Mouse (Mus musculus) lung, embryonic 14.5 days (tissue): ENCODE data around the gene Scfd2. TPM values are rescaled to one million over a fixed set of nuclear protein-coding genes. Genes with fewer than 3 reads are reported as not detected.

Experiments used
- ATAC-seq: fragments of 200-750 bp; cut with Nextera tagmentation; 2 replicates; pipeline ENCODE4 v1.8.0; 2017; ENCODE audit warnings: mild to moderate bottlenecking, moderate TSS enrichment, moderate library complexity; ENCODE audit not compliant: insufficient read depth
- DNase-seq: peaks from one replicate; pipeline ENCODE4 v3.0.0-alpha.2; 2015
- H3K27ac ChIP-seq: fragments of 300-500 bp; sonication (generic); 2 replicates; pipeline ENCODE4 v1.5.1; 2014; ENCODE audit warnings: low read depth, mild to moderate bottlenecking, moderate library complexity
- H3K27me3 ChIP-seq: fragments of 300-500 bp; sonication (generic); 2 replicates; pipeline ENCODE4 v1.6.1; 2014; ENCODE audit warnings: low read length, control low read depth; ENCODE audit not compliant: insufficient read depth
- H3K36me3 ChIP-seq: fragments of 300-500 bp; sonication (generic); 2 replicates; pipeline ENCODE4 v1.6.1; 2014; ENCODE audit warnings: control low read depth; ENCODE audit not compliant: insufficient read depth
- H3K4me1 ChIP-seq: fragments of 300-500 bp; sonication (generic); 2 replicates; pipeline ENCODE4 v1.6.1; 2014; ENCODE audit warnings: antibody characterized with exemption, control low read depth; ENCODE audit not compliant: insufficient read depth
- H3K4me2 ChIP-seq: fragments of 300-500 bp; sonication (generic); 2 replicates; pipeline ENCODE4 v1.6.1; 2014; ENCODE audit warnings: mild to moderate bottlenecking
- H3K4me3 ChIP-seq: fragments of 300-500 bp; sonication (generic); 2 replicates; pipeline ENCODE4 v1.5.1; 2014; ENCODE audit warnings: low read depth, low read length
- H3K9ac ChIP-seq: fragments of 300-500 bp; sonication (generic); 2 replicates; pipeline ENCODE4 v1.6.1; 2014
- H3K9me3 ChIP-seq: fragments of 300-500 bp; sonication (generic); 2 replicates; pipeline ENCODE4 v1.6.1; 2016; ENCODE audit warnings: low read depth, low read length, control low read depth
- CTCF ChIP-seq: IDR thresholded peaks from 2 replicates; pipeline ENCODE4 v1.5.1; 2016; ENCODE audit warnings: antibody characterized with exemption, low read depth
- WGBS: fragments of 180-500 bp; shearing (Covaris S2); extraction: QIAGEN DNeasy Blood & Tissue Kit; methylation state at CpG from one replicate; pipeline ENCODE4 v1.1.7; 2014; 5-methylcytosine and 5-hydroxymethylcytosine counted together
- polyA plus RNA-seq: library from polyadenylated mRNA; unstranded; fragments of >200 nt; fragmentation: Nextera tagmentation; extraction: Ambion mirVana; gene quantifications from 2 replicates; pipeline ENCODE4 v1.2.1, GENCODE M21; 2014

Gene Scfd2
- polyA plus RNA-seq, result 17.8 and 17.9 TPM in 2 replicates

GRCm38 (mm10) chr5:74531630-74532280, at the start of gene Scfd2:
Gene Scfd2 (minus strand): TSS chr5:74531759.
- peak; percentile 99 for DNase-seq
- Histone ChIP-seq H3K9ac (peak within 1 kb of the TSS; percentile 60), H3K9me3 (no peaks in the 10 kb centered on the region), H3K4me2 (peak within 1 kb of the TSS; percentile 99), H3K4me3 (peak within 1 kb of the TSS; percentile 85), H3K4me1 (peaks cover 7% of the 10 kb centered on the region; the same call in 1 of the 2 replicates), H3K27me3 (no peaks in the 10 kb centered on the region), H3K36me3 (no peaks in the 10 kb centered on the region), H3K27ac (peak within 1 kb of the TSS; percentile 83)
- WGBS, result 7% methylated on average over 35 of the region's 35 CpGs
- ATAC-seq, result peak; percentile 89
- no peak for TF ChIP-seq CTCF

DNA sequence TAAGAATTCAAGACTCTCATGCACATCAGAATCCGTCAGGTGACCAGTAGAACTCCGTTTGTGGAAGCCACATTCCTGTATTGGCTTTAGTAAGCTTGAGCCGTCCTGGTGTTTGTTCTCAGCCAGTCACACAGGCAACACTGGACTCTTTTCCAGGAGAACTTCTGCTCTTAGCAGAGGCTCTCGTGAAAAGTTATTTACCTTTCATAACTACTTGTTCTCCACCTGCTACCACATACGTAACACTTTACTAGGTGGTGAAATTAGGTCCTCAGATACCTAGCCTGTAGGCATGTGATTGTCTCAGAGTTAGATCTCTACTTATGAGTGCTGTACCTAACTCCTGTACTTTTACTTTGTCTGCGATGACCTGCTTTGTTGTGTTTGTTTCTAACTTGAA, 40.2 kb upstream of the Scfd2 start:
- ATAC-seq (no peak), DNase-seq (peak; percentile 26)
- H3K27ac ChIP-seq, result no peak overlapping the region
- H3K4me1 ChIP-seq, result no peaks in the 10 kb centered on the region
- H3K4me3 ChIP-seq, result no peak overlapping the region
- H3K27me3 ChIP-seq, result no peaks in the 10 kb centered on the region
- TF ChIP-seq CTCF, result no peak
- no peaks in the 10 kb centered on the region for H3K9me3 ChIP-seq
- H3K9ac ChIP-seq, result no peak overlapping the region
- 71% methylated on average over 6 of the region's 6 CpGs for WGBS
- peaks cover 53% of the 10 kb centered on the region for H3K36me3 ChIP-seq
- no peak overlapping the region for H3K4me2 ChIP-seq

GRCm38 (mm10) chr5:74561151-74561550, 29.6 kb upstream of the Scfd2 start:
- TF ChIP-seq CTCF, result no peak
- Histone ChIP-seq H3K9ac (no peak overlapping the region), H3K9me3 (no peaks in the 10 kb centered on the region), H3K36me3 (peaks cover 69% of the 10 kb centered on the region), H3K27ac (no peak overlapping the region), H3K27me3 (no peaks in the 10 kb centered on the region), H3K4me3 (no peak overlapping the region), H3K4me1 (no peaks in the 10 kb centered on the region), H3K4me2 (no peak overlapping the region)
- ATAC-seq, result no peak
- 74% methylated on average over 1 of the region's 1 CpGs for WGBS
- DNase-seq, result no peak

DNA sequence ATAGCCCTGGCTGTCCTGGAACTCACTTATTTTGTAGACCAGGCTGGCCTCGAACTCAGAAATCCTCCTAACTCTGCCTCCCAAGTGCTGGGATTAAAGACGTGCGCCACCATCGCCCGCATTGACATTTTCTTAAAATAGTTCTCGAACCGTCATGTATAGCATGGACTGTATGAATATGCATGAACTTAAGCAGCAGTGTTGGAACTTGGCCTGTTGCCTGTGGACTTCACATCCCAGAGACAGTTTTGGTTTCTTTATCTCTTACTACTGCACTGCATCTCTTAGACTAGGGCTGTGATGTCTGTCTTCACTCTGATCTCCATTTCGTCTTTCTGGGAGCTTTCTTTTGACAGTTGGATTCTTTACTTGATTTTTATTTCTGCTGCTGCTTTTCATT, 18.0 kb upstream of the Scfd2 start:
- no peaks in the 10 kb centered on the region for H3K27me3 ChIP-seq
- H3K27ac ChIP-seq, result no peak overlapping the region
- ATAC-seq (no peak), DNase-seq (no peak)
- H3K36me3 ChIP-seq, result peaks cover 63% of the 10 kb centered on the region
- H3K4me3 ChIP-seq, result no peak overlapping the region
- no peak overlapping the region for H3K9ac ChIP-seq
- no peaks in the 10 kb centered on the region for H3K4me1 ChIP-seq
- no peak for TF ChIP-seq CTCF
- H3K9me3 ChIP-seq, result no peaks in the 10 kb centered on the region
- no peak overlapping the region for H3K4me2 ChIP-seq
- 90% methylated on average over 8 of the region's 8 CpGs for WGBS

DNA sequence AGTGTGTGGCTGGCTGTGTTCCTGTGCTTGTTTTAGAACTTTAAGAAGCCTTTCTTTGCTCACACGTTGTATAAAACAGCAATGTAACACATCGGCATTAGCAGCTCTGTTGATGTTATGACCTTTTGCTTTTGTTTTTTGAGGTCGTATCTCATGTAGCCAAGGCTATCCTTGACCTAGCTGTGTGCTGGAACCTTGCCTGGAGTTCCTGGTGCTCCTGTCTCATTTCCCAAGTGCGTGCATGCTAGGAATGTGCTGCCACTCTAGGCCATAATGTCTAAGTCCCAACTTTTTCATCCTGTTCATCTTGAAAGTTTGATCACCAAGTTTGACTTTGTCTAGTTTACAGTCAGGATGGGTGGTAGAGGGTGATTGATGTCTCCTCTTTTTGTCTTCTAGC, 14.0 kb upstream of the Scfd2 start:
- Histone ChIP-seq H3K9ac (no peak overlapping the region), H3K4me1 (no peaks in the 10 kb centered on the region), H3K27ac (no peak overlapping the region), H3K4me2 (no peak overlapping the region), H3K4me3 (no peak overlapping the region), H3K27me3 (no peaks in the 10 kb centered on the region), H3K36me3 (peaks cover 66% of the 10 kb centered on the region), H3K9me3 (no peaks in the 10 kb centered on the region)
- WGBS, result 92% methylated on average over 4 of the region's 4 CpGs
- ATAC-seq, result no peak
- DNase-seq, result no peak
- no peak for TF ChIP-seq CTCF

GRCm38 (mm10) chr5:74536180-74536947, 4.8 kb upstream of the Scfd2 start:
- Histone ChIP-seq H3K9me3 (no peaks in the 10 kb centered on the region), H3K36me3 (peaks cover 28% of the 10 kb centered on the region), H3K4me3 (peak overlapping the region; percentile 86), H3K27ac (peak overlapping the region; percentile 94; the same call in 1 of the 2 replicates), H3K9ac (peak overlapping the region; percentile 93), H3K4me1 (peaks cover 7% of the 10 kb centered on the region; the same call in 1 of the 2 replicates), H3K27me3 (no peaks in the 10 kb centered on the region), H3K4me2 (peak overlapping the region; percentile 81)
- ATAC-seq (no peak), DNase-seq (no peak)
- TF ChIP-seq CTCF, result no peak
- 35% methylated on average over 12 of the region's 12 CpGs for WGBS

DNA sequence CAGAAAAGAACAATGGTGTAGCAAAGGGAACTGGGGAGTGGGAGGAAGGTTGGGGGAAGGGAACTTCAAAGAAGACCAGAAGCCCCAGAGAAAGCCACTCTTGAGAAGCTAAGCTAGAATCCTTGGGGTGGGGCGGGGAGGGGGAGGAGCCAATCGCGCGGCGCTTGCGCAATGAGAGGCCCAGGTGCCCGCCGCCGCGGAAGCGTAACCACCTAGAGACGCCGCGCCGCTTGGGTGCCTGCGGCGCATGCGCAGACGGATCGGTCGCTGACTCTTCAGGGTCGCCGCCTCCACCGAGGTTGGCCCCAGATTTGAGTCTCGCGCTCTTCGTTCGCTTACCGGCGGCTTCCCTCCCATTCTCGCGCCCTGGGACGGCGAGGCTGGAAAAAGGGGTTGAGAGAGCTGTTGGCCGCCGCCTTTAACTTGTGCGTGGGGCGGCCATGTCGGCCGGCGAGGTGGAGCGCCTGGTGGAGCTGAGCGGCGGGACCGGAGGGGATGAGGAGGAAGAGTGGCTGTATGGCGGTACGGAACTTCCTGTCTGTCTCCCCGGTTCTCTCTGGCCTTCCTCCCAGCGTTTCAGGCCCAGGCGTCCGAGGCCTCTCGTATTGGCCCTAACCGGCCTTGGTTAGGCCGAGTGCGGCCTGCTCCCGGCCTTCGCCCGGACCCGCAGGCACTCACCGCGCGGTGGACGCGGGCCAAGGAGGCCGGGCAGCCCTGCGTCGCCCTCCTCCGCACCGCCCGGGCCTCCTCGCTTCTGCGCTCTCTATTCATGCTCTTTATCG, 3.9 kb upstream of the Scfd2 start, which contains the start of gene Fip1l1:
Gene Fip1l1 (plus strand): TSS at position 210 of the 782 bp plus-strand sequence.
- Histone ChIP-seq H3K27ac (peak within 1 kb of the TSS; percentile 94), H3K4me1 (peaks cover 11% of the 10 kb centered on the region; the same call in 1 of the 2 replicates), H3K4me2 (peak within 1 kb of the TSS; percentile 81), H3K4me3 (peak within 1 kb of the TSS; percentile 86), H3K9ac (peak within 1 kb of the TSS; percentile 93), H3K36me3 (peaks cover 20% of the 10 kb centered on the region), H3K27me3 (no peaks in the 10 kb centered on the region), H3K9me3 (no peaks in the 10 kb centered on the region)
- under 1% methylated on average over 73 of the region's 73 CpGs for WGBS
- DNase-seq (peak; percentile 99), ATAC-seq (peak; percentile 84)
- no peak for TF ChIP-seq CTCF
